Mouse (Mus musculus) heart, embryonic 16.5 days (tissue): ENCODE measurements around the gene 1500009L16Rik. TPM values are rescaled to one million over a fixed set of nuclear protein-coding genes. Genes with fewer than 3 reads are reported as not detected.

Experiments
- polyA plus RNA-seq: library from polyadenylated mRNA; unstranded; fragments of >200 nt; fragmentation: Nextera tagmentation; extraction: Ambion mirVana; gene quantifications from 2 replicates; pipeline ENCODE4 v1.2.1, GENCODE M21; 2015

1500009L16Rik gene
- polyA plus RNA-seq, 1 experiment from 2014 or later = 36.4 TPM

Other genes with a start within 250 kb of the 1500009L16Rik start
- 11.0 and 11.3 TPM in 2 replicates for gene Aldh1l2, start 188.7 kb upstream of the 1500009L16Rik start, polyA plus RNA-seq
- gene Washc4, start 179.1 kb upstream of the 1500009L16Rik start, polyA plus RNA-seq = 25.1 and 25.2 TPM in 2 replicates
- 37.9 and 42.1 TPM in 2 replicates for gene Appl2, start 74.1 kb upstream of the 1500009L16Rik start, polyA plus RNA-seq